Mouse (Mus musculus) lung, postnatal 4 days (tissue): ENCODE results near the gene Gm3383.
"Not testable (repeated sequence)": the region's sequence is repeated elsewhere in the genome, so short reads cannot be mapped to it uniquely, and the experiment has no call there.

Source experiments
- DNase-seq, 2 experiments: peaks; one replicate each; pipeline ENCODE4 v3.0.0; 2021

Gm3383 gene

DNA sequence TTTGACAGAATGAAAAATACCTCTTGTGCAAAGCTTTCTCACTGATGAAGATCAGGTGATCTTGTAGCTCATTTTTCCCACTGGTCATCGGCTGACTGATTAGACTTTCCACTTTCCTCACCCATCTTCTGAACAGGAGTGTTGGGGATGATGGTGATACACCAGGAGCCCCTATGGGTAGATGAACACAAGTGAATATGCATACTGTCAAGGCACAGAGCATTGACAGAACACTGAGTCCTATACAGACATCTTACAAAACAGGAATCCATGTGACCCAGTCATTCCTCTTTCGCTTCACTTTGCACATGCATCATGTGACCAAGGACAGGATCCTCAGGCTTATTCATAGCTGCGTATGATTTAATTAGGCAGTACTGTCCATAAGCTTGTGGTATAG, at the start of gene Gm3383:
Gene Gm3383 (minus strand): TSS at position 101 of the 400 bp plus-strand sequence.
- not testable (repeated sequence) for DNase-seq

DNA sequence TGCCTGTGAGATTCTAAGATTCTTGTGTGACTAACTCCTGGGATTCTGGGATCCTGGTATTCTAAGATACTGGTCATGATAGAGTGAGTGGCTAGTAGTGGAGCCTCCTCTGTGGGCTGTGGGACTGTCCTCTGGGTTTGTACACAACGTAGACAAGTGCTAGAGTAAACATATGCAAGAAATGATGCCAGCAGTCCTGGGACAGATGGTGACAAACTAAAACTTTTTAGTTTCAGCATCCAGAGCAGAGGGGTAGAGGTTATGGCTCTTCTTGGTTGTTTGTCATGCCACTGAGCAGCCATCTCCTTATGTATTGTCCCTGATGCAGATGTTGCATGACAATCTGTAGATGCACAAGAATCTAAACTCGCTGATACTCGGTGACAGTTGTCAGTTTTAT, 48.1 kb upstream of the Gm3383 start:
- DNase-seq: not testable (repeated sequence)

DNA sequence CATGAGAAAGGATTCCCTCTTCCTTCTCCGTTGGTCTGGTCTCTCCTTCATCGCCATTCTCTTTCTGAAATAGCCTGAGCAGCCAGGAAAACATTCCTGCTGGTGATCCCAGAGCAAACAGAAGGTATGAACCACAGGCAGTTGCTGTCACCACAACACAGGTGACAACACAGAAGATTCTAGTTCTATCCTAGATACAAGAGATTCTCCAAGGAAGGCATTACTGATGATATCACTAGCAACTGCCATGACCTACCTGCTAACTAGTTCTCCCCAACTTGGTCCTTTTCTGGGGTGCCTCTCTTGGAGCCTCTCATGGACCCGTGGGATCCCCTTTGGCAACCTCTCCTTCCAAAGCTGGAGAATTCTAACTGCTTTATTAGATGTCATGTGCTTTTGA, 22.4 kb upstream of the Gm3383 start, which contains the start of gene Gm3424:
Gene Gm3424 (minus strand): TSS at position 101 of the 400 bp plus-strand sequence.
- DNase-seq: not testable (repeated sequence)

DNA sequence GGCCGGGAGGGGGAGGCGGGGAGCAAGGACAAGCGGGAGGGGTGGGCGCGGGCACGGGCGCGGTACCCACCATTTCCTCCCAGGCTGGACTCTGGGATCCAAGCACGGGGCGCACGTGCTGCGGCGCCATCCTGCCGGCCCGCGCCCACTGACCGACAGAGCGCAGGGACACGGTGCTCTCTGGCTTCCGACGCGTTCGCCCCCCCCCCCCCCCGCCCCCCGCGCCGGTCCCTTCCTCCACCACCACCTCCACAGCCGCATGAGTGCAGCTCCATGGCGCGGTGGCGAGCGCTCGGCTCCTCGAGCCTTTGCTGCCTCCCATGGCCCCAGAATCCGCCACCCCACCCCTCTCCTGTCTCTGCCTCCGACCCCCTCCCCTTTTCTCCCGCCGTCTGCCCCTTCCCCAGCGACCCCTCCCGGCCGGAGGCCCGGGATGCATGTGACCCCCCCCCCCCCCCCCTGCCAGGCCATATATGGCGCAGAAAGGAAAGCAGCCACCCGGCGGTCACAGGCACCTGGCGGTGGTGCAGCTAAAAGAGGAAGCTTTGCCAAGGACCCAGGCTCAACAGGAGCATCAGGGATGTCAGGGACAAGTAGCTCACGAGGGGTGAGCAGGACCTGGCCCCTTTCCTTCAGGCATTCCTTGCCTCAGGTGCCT, 5.0 kb upstream of the Gm3383 start:
- not testable (repeated sequence) for DNase-seq

DNA sequence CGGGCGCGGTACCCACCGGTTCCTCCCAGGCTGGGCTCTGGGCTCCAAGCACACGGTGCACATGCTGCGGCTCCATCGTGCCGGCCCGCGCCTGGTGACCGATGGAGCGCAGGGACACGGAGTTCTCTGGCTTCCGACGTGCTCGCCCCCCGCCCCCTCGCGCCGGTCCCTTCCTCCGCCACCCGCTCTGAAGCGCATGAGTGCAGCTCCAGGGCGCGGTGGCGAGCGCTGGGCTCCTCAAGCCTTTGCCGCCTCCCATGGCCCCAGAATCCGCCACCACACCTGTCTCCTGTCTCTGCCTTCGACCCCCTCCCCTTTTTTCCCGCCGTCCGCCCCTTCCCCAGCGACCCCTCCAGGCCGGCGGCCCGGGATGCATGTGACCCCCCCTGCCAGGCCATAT, 66.3 kb downstream of the Gm3383 start, which contains the start of gene Gm3373:
Gene Gm3373 (minus strand): TSS at position 101 of the 400 bp plus-strand sequence.
- not testable (repeated sequence) for DNase-seq

DNA sequence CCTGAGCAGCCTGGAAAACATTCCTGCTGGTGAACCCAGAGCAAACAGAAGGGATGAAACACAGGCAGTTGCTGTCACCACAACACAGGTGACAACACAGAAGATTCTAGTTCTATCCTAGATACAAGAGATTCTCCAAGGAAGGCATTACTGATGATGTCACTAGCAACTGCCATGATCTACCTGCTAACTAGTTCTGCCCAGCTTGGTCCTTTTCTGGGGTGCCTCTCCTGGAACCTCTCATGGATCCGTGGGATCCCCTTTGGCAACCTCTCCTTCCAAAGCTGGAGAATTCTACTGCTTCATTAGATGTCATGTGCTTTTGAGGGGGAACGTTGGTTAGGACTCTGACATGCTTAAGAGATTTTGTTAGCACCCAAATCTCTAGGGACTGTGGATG, 120.4 kb downstream of the Gm3383 start, which contains the start of gene Gm9603:
Gene Gm9603 (minus strand): TSS at position 101 of the 400 bp plus-strand sequence.
- DNase-seq: not testable (repeated sequence)

DNA sequence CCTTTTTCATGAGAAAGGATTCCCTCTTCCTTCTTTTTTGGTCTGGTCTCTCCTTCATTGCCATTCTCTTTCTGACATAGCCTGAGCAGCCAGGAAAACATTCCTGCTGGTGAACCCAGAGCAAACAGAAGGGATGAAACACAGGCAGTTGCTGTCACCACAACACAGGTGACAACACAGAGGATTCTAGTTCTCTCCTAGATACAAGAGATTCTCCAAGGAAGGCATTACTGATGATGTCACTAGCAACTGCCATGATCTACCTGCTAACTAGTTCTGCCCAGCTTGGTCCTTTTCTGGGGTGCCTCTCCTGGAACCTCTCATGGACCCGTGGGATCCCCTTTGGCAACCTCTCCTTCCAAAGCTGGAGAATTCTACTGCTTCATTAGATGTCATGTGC, 174.9 kb downstream of the Gm3383 start, which contains the start of gene Gm8265:
Gene Gm8265 (minus strand): TSS at position 101 of the 400 bp plus-strand sequence.
- not testable (repeated sequence) for DNase-seq
